Mouse (Mus musculus): ENCODE results near the gene Mcrip1. TPM values are rescaled to one million over a fixed set of nuclear protein-coding genes. Genes with fewer than 3 reads are reported as not detected.

The Mcrip1 gene
- polyA plus RNA-seq, 2 experiments = 30.0 to 41.3 TPM

- H3K9me3 ChIP-seq (ENCODE audit: control insufficient read depth, low read length) = no peaks in the 10 kb centered on the region
- no peak overlapping the region for H3K4me2 ChIP-seq (ENCODE audit: low read depth)
- no peak overlapping the region for H3K27ac ChIP-seq
- H3K36me3 ChIP-seq (replicated peaks; ENCODE audit: control insufficient read depth, insufficient read depth, low read depth) = no peaks in the 10 kb centered on the region
- no peak overlapping the region for H3K9ac ChIP-seq (replicated peaks)
- 77% methylated on average over 3 of the region's 3 CpGs for WGBS (ENCODE audit: insufficient replicate concordance)
- DNase-seq (ENCODE audit: low read depth in 3 of 3, low spot score in 3 of 3) (no peak), ATAC-seq (ENCODE audit: insufficient read depth) (no peak)
- TF ChIP-seq EP300 (IDR thresholded peaks at IDR 0.05; ENCODE audit: low read depth) (no peak), CTCF (IDR thresholded peaks at IDR 0.05; ENCODE audit: low read depth) (no peak)
- H3K4me1 ChIP-seq (replicated peaks; ENCODE audit: control insufficient read depth in 2 of 2, insufficient read depth in 2 of 2, low read length in 1 of 2) = peaks cover 14 to 25% of the 10 kb centered on the region in 2 experiments
- H3K4me3 ChIP-seq (ENCODE audit: insufficient read depth in 1 of 2, low read depth in 2 of 2, low read length in 2 of 2) = no peak overlapping the region
- H3K27me3 ChIP-seq (ENCODE audit: control insufficient read depth, insufficient read depth, low read length) = no peaks in the 10 kb centered on the region
Observed at GRCm38 (mm10) chr11:120545964-120546363, 3.6 kb downstream of the Mcrip1 start.

- 72% methylated on average over 6 of the region's 6 CpGs for WGBS (ENCODE audit: insufficient replicate concordance)
- no peaks in the 10 kb centered on the region for H3K9me3 ChIP-seq (ENCODE audit: control insufficient read depth, low read length)
- DNase-seq (ENCODE audit: low read depth in 3 of 3, low spot score in 3 of 3) (no peak), ATAC-seq (ENCODE audit: insufficient read depth) (no peak)
- no peaks in the 10 kb centered on the region for H3K36me3 ChIP-seq (replicated peaks; ENCODE audit: control insufficient read depth, insufficient read depth, low read depth)
- no peak overlapping the region for H3K4me2 ChIP-seq (ENCODE audit: low read depth)
- H3K9ac ChIP-seq (replicated peaks) = no peak overlapping the region
- no peak overlapping the region for H3K4me3 ChIP-seq (ENCODE audit: insufficient read depth in 1 of 2, low read depth in 2 of 2, low read length in 2 of 2)
- no peak overlapping the region for H3K27ac ChIP-seq
- TF ChIP-seq CTCF (IDR thresholded peaks at IDR 0.05; ENCODE audit: low read depth) = no peak
- no peak for TF ChIP-seq EP300 (IDR thresholded peaks at IDR 0.05; ENCODE audit: low read depth)
- H3K27me3 ChIP-seq (ENCODE audit: control insufficient read depth, insufficient read depth, low read length) = no peaks in the 10 kb centered on the region
- H3K4me1 ChIP-seq (replicated peaks; ENCODE audit: control insufficient read depth in 2 of 2, insufficient read depth in 2 of 2, low read length in 1 of 2) = peaks cover 0 to 9% of the 10 kb centered on the region in 2 experiments; a peak in 2 of 4 replicates
Observed at GRCm38 (mm10) chr11:120542376-120542775, 7.2 kb downstream of the Mcrip1 start.

GRCm38 (mm10) chr11:120541907-120542306, 7.6 kb downstream of the Mcrip1 start:
- H3K27me3 ChIP-seq (ENCODE audit: control insufficient read depth, insufficient read depth, low read length) = no peaks in the 10 kb centered on the region
- WGBS (ENCODE audit: insufficient replicate concordance) = 44% methylated on average over 4 of the region's 4 CpGs
- H3K4me3 ChIP-seq (ENCODE audit: insufficient read depth in 1 of 2, low read depth in 2 of 2, low read length in 2 of 2) = no peak overlapping the region
- H3K9ac ChIP-seq (replicated peaks) = no peak overlapping the region
- peaks cover 0 to 7% of the 10 kb centered on the region in 2 experiments; a peak in 1 of 4 replicates for H3K4me1 ChIP-seq (replicated peaks; ENCODE audit: control insufficient read depth in 2 of 2, insufficient read depth in 2 of 2, low read length in 1 of 2)
- no peak overlapping the region for H3K27ac ChIP-seq
- H3K4me2 ChIP-seq (ENCODE audit: low read depth) = no peak overlapping the region
- no peak for ATAC-seq (ENCODE audit: insufficient read depth)
- no peaks in the 10 kb centered on the region for H3K9me3 ChIP-seq (ENCODE audit: control insufficient read depth, low read length)
- no peaks in the 10 kb centered on the region for H3K36me3 ChIP-seq (replicated peaks; ENCODE audit: control insufficient read depth, insufficient read depth, low read depth)
- peak; percentile 77 for TF ChIP-seq CTCF (IDR thresholded peaks at IDR 0.05; ENCODE audit: low read depth)
- TF ChIP-seq EP300 (IDR thresholded peaks at IDR 0.05; ENCODE audit: low read depth) = no peak
- no peak for DNase-seq (ENCODE audit: low read depth in 3 of 3, low spot score in 3 of 3)

GRCm38 (mm10) chr11:120539285-120540014, 10.1 kb downstream of the Mcrip1 start:
- Histone ChIP-seq H3K9ac (replicated peaks) (no peak overlapping the region; the same call in 1 of the 2 replicates), H3K4me2 (ENCODE audit: low read depth) (no peak overlapping the region), H3K36me3 (replicated peaks; ENCODE audit: control insufficient read depth, insufficient read depth, low read depth) (no peaks in the 10 kb centered on the region), H3K4me3 (ENCODE audit: insufficient read depth in 1 of 2, low read depth in 2 of 2, low read length in 2 of 2) (no peak overlapping the region), H3K27ac (no peak overlapping the region), H3K27me3 (ENCODE audit: control insufficient read depth, insufficient read depth, low read length) (no peaks in the 10 kb centered on the region), H3K9me3 (ENCODE audit: control insufficient read depth, low read length) (no peaks in the 10 kb centered on the region), H3K4me1 (replicated peaks; ENCODE audit: control insufficient read depth in 2 of 2, insufficient read depth in 2 of 2, low read length in 1 of 2) (peaks cover 0 to 7% of the 10 kb centered on the region in 2 experiments; a peak in 1 of 4 replicates)
- TF ChIP-seq EP300 (IDR thresholded peaks at IDR 0.05; ENCODE audit: low read depth) = no peak
- TF ChIP-seq CTCF (IDR thresholded peaks at IDR 0.05; ENCODE audit: low read depth) = no peak
- WGBS (ENCODE audit: insufficient replicate concordance) = 41% methylated on average over 10 of the region's 10 CpGs
- ATAC-seq (ENCODE audit: insufficient read depth) (peak; percentile 50), DNase-seq (ENCODE audit: low read depth in 3 of 3, low spot score in 3 of 3) (no peak)

GRCm38 (mm10) chr11:120538955-120539284, 10.6 kb downstream of the Mcrip1 start:
- WGBS (ENCODE audit: insufficient replicate concordance) = 25% methylated on average over 8 of the region's 8 CpGs
- Histone ChIP-seq H3K9ac (replicated peaks) (no peak overlapping the region), H3K36me3 (replicated peaks; ENCODE audit: control insufficient read depth, insufficient read depth, low read depth) (no peaks in the 10 kb centered on the region), H3K9me3 (ENCODE audit: control insufficient read depth, low read length) (no peaks in the 10 kb centered on the region), H3K4me3 (ENCODE audit: insufficient read depth in 1 of 2, low read depth in 2 of 2, low read length in 2 of 2) (no peak overlapping the region), H3K4me2 (ENCODE audit: low read depth) (no peak overlapping the region), H3K4me1 (replicated peaks; ENCODE audit: control insufficient read depth in 2 of 2, insufficient read depth in 2 of 2, low read length in 1 of 2) (peaks cover 0 to 7% of the 10 kb centered on the region in 2 experiments; a peak in 1 of 4 replicates), H3K27ac (no peak overlapping the region), H3K27me3 (ENCODE audit: control insufficient read depth, insufficient read depth, low read length) (no peaks in the 10 kb centered on the region)
- no peak for TF ChIP-seq EP300 (IDR thresholded peaks at IDR 0.05; ENCODE audit: low read depth)
- ATAC-seq (ENCODE audit: insufficient read depth) = no peak
- no peak for DNase-seq (ENCODE audit: low read depth in 3 of 3, low spot score in 3 of 3)

Measured in liver, embryonic 14.5 days (tissue).